Mouse (Mus musculus) layer of hippocampus, adult 9-10 months (tissue): Measurements from ENCODE around the gene Zdhhc25.

Experiments used
- DNase-seq: peaks from one replicate; pipeline ENCODE4 v3.0.0; 2022; ENCODE audit warnings: low spot score

The Zdhhc25 gene

GRCm38 (mm10) chr15:88600002-88600401 lies at the start of gene Zdhhc25:
Gene Zdhhc25 (plus strand): TSS chr15:88600302.
- DNase-seq: no peak

- no peak for DNase-seq
Observed at GRCm38 (mm10) chr15:88552852-88553251, 47.2 kb upstream of the Zdhhc25 start.

GRCm38 (mm10) chr15:88555476-88555875 lies 44.6 kb upstream of the Zdhhc25 start:
- peak; percentile 30 for DNase-seq

- no peak for DNase-seq
Observed at GRCm38 (mm10) chr15:88560637-88561036, 39.5 kb upstream of the Zdhhc25 start.

DNA sequence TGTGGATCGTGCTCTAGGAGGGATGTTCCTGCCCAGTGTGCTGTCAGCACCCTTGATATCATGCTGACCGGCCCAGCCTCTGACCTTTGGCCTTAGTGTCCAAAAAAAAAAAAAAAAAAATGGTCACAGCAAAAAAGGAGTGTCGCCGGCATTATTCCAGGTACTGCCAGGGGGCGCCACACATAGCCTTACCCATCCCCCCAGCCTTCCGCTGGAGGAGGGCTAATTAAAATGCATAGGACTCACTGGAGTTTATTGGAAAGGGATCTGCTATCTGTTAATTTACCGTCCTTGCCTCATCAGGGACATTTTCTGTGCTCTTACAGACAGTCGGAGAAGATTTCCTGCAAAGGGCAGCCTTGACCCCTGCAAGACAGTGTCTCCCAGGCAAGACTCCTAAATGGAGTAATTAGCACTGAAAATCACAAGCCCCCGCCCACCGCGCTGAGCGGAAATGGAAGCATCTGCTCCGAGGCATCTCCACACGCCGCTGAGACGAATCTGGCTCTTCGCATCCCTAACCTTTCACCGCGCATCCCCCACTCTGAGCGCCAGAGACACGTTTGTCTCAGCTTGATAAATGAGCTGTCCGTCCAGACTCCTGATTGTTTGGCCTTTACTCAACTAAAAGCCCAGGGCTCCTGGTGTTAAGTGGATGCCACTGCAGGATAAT lies 38.9 kb upstream of the Zdhhc25 start:
- no peak for DNase-seq

- DNase-seq: no peak
Observed at GRCm38 (mm10) chr15:88565307-88565706, 34.8 kb upstream of the Zdhhc25 start.

- no peak for DNase-seq
Observed at GRCm38 (mm10) chr15:88565806-88566205, 34.3 kb upstream of the Zdhhc25 start.

DNA sequence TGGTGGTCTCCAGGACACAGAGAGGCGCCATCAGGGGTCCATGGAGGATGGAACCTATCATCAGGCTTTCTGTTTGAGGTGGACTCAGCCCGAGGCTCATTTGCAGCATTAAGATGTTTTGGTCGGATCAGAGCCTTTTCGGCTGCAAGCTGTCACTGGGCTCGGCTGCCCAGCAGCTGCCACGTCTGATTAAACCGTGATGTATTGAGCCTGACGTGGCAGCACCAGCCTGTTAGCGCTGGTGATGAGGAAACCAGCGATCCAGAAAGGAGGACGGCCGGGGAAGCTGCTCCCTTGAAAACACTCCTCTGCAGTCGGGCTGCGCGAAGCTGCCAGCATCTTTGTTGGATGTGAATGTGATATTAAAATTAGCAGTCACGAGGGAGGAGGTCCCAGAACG lies 29.4 kb upstream of the Zdhhc25 start:
- DNase-seq: no peak

DNA sequence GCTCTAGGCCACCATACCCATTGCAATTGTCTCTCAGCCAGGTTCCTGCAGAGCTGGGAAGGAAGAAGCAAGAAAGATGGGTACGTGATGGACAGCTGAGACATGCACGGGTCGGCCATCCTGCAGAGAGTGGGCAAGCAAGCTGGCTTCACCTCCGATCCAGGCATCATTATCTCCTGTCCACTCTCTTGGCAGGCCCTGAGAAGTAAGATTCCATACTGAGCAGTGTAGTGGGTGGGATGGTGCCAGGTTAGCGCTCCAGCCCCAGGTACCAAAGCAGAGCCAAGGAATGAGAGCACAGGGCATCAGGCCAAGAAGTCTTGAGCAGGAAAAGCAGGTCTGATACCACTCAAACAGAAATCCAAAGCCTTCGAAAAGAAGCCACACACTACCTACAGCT lies 20.6 kb upstream of the Zdhhc25 start:
- no peak for DNase-seq

GRCm38 (mm10) chr15:88602496-88602895 lies 2.4 kb downstream of the Zdhhc25 start:
- DNase-seq: no peak

- DNase-seq: no peak
Observed at GRCm38 (mm10) chr15:88603091-88603732, 3.1 kb downstream of the Zdhhc25 start.

GRCm38 (mm10) chr15:88603733-88604119 lies 3.6 kb downstream of the Zdhhc25 start:
- DNase-seq: no peak

DNA sequence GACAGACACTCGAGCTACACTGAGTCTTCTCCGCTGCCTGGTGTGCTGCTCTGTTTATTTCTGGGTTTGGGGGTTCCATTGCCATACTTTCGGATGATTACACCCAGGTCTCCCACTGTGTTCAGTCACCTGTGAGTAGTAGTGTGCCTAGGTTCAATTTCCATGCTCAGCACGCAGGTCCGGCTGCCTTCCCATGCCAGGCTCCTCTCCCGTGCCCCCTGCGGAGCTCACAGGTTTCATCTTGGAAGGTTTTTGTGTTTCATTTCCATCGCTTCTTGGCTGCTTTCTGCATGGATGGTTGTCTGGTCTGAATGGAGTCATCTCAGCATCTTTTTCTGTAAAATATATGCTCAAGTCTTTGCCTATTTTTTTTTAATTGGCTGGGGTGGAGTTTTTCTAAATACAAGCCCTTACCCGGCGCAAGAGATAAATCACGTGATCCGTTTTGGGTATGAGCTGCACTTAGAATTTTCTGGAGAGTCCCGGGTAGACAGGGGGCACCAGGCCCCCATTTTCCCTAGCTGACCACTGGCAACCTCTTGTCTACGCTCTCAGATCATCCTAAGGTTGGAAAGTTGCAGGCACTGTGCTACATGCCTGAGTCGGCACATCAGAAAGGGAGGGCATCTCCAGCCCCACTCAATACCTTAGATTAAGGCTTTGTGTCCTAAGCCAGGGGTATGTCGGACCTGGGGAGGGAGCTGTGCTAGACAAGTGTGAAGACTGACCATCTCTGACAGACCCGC lies 4.7 kb downstream of the Zdhhc25 start:
- no peak for DNase-seq

- no peak for DNase-seq
Observed at GRCm38 (mm10) chr15:88605415-88605785, 5.3 kb downstream of the Zdhhc25 start.

- no peak for DNase-seq
Observed at GRCm38 (mm10) chr15:88617125-88617524, 17.0 kb downstream of the Zdhhc25 start.

GRCm38 (mm10) chr15:88618008-88618773 lies 18.1 kb downstream of the Zdhhc25 start:
- no peak for DNase-seq

- no peak for DNase-seq
Observed at GRCm38 (mm10) chr15:88620017-88620416, 19.9 kb downstream of the Zdhhc25 start.

DNA sequence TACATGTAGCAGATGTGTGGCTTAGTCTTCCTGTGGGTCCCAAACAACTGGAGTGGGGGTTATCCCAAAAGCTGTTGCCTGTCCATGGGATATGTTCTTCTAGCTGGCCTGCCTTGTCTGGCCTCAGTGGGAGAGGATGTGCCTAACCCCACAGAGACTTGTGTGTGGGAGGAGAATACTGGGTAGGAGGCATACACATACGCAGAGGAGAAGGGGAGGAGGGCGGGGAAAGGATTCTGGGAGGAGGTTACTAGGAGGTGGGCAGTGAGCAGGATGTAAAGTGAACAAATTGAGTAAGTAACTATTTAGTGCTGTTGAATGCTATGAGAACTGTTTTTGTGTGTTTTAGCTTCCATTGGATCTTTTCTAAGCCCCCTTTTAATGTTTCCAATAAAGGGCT lies 23.8 kb downstream of the Zdhhc25 start:
- no peak for DNase-seq

DNA sequence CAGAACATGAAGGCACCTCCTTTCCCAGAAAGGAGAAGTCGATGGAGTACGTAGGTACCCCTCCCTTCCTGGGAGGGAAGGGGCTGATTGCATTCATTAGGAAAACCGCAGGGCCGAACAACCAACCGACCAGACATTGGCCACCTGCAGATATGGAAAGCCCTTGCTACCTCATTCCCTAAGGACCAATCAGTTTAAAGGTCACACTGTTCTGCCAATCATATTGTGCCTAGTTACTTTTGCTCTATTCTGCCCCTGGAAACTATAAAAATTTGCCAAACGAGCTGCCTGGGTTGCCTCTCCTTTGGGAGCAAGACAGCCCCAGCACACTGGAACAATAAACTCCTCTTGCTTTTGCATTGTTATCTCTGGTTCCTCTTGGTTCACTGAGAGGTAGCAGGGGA lies 24.8 kb downstream of the Zdhhc25 start:
- DNase-seq: no peak

DNA sequence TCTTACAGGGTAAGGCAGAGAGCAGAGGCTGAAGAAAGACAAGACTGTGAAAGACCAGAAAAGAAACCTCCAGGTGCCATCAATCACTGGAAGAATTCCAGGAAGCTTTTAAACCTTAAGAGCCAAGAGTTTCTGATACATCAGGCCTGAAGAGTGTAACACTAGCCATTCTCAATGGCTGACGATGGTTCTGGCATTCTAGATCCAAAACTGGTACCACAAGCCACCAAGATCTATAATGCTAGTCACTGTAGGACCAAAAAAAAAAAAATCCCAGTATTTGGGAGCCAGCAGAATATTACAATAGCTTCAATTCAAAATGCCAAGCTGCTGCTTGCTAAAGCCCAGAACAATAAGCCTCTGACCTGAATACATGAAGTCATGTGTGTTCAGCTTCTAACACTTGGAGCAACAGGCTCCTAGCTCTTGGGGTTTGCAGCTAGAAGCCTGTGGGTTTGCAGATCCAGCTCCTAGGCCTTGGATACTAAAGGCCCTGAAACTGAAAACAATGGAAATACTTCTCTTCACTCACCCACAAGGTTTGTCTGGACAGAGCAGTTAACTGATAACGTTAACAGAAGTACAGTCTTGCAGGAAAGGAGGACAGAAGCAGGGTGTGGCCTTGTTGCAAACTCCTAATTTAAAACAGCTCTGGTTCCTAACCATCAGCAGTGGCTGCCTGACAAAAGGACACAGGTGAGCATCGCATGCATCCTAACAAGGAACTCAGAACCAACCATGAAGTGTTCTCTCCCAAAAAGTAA lies 25.4 kb downstream of the Zdhhc25 start:
- no peak for DNase-seq

- no peak for DNase-seq
Observed at GRCm38 (mm10) chr15:88626886-88627488, 26.9 kb downstream of the Zdhhc25 start.
